Mouse (Mus musculus) frontal cortex, postnatal 25 days (tissue): ENCODE data around the gene Xrcc5.
A peak's percentile ranks its signal among the peaks of the same experiment; 100 is the strongest.

Source experiments
- DNase-seq, 2 experiments: peaks; one replicate each; pipeline ENCODE4 v3.0.0; 2022; ENCODE audit warnings: low spot score in 2 of 2

Gene Xrcc5

GRCm38 (mm10) chr1:72307317-72307798 lies at the start of gene Xrcc5:
TSS of gene Xrcc5 (plus strand) at chr1:72307421.
- peak; percentile 84 to 88 for DNase-seq

GRCm38 (mm10) chr1:72263099-72263498 lies 44.1 kb upstream of the Xrcc5 start:
- DNase-seq, result no peak

- no peak for DNase-seq
These were observed 29.1 kb upstream of the Xrcc5 start for GRCm38 (mm10) chr1:72278085-72278484.

GRCm38 (mm10) chr1:72282604-72283003 lies 24.6 kb upstream of the Xrcc5 start:
- DNase-seq, result no peak

GRCm38 (mm10) chr1:72283992-72284485 lies 23.2 kb upstream of the Xrcc5 start, which contains the start of the genes Pecr and Tmem169:
TSS of gene Pecr (minus strand) at chr1:72284314.
TSS of gene Tmem169 (plus strand) at chr1:72284369.
- DNase-seq, result peak; percentile 81 to 84

GRCm38 (mm10) chr1:72284539-72284938 lies 22.7 kb upstream of the Xrcc5 start:
- DNase-seq, result no peak

- no peak for DNase-seq
These were observed 20.3 kb upstream of the Xrcc5 start for GRCm38 (mm10) chr1:72286904-72287303.

- no peak for DNase-seq
These were observed 19.3 kb upstream of the Xrcc5 start for GRCm38 (mm10) chr1:72287893-72288292.

GRCm38 (mm10) chr1:72288527-72289150 lies 18.6 kb upstream of the Xrcc5 start:
- no peak for DNase-seq

DNA sequence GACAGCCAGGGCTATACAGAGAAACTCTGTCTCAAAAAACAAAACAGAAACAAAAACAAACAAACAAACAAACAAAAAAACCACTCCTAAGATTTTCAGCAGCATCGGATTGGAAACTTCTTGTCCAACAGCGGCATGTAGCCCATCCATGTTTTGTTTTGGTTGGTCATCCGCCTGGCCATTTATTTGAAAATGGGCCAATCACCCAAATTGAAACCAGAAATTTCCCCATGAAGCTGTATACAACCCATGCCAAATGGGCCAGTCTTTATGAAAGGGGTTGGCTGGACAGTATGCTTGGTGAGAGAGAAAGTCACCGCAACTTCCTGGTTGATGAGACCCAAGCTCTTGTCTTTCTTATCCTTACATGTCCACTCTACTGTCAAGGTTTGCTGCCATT lies 16.3 kb upstream of the Xrcc5 start:
- no peak for DNase-seq

GRCm38 (mm10) chr1:72291421-72291820 lies 15.8 kb upstream of the Xrcc5 start:
- DNase-seq, result no peak

- no peak for DNase-seq
These were observed 15.3 kb upstream of the Xrcc5 start for GRCm38 (mm10) chr1:72291925-72292324.

- no peak for DNase-seq
These were observed 13.2 kb upstream of the Xrcc5 start for GRCm38 (mm10) chr1:72293869-72294663.

DNA sequence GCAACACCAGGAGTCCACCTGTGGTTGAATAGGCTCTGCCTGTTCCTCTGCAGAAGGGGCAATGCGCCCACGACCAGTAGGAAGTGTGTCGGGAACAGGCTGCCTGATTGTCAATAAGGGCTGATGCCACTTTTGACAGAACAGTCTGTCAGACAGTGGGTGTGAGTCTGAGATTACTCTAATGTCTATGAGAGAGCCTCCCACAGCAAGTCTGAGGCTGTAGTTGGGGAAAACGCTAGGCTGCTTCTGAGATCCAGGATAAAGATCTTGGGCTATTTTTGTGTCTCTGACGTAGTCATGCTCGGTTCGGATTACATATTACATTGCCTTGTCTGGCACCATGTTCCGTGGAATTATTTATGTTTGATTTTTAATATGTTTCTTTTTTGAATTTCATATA lies 11.5 kb upstream of the Xrcc5 start:
- no peak for DNase-seq

- DNase-seq, result no peak
These were observed 5.4 kb upstream of the Xrcc5 start for GRCm38 (mm10) chr1:72301845-72302244.

DNA sequence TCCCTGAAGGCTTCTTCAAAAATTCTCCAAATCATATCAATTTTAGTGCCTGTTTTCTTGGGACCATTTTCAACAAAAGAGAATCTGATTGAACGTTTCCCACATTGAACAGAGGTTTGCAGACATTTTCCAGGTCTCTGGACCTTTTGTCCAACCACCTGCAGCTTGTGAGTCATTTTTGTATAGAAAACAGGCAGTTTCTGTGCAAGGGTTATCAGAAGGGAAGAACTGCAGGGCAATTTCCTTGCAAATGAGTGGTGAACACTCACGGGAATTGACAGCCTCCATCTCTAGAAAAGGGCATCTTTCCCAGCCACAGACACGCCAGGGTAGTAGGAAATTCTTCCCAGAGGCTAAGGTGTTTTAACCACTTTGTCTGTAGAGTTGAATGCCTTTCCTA lies 980 bp upstream of the Xrcc5 start:
- DNase-seq, result no peak

- DNase-seq, result no peak
These were observed 491 bp upstream of the Xrcc5 start for GRCm38 (mm10) chr1:72306679-72307181.

DNA sequence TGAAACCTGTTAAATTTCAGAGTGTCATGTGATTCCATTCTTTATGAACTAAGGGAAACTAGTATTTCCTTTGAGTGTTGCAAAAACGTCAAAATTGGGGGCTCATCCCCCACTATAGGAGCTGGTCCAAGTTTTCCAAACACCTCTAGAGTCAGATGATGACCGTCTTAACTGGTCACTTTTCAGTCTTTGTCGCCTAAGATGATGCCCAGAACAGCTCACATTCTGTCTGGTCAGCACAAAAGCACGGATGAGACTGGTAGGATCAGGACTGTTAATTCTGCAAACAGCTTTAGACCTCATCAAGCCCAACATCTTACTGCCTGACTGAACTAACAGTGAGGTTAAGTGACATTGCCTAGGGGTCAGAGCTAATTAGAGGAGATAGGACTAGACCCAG lies 1.7 kb downstream of the Xrcc5 start:
- no peak for DNase-seq

DNA sequence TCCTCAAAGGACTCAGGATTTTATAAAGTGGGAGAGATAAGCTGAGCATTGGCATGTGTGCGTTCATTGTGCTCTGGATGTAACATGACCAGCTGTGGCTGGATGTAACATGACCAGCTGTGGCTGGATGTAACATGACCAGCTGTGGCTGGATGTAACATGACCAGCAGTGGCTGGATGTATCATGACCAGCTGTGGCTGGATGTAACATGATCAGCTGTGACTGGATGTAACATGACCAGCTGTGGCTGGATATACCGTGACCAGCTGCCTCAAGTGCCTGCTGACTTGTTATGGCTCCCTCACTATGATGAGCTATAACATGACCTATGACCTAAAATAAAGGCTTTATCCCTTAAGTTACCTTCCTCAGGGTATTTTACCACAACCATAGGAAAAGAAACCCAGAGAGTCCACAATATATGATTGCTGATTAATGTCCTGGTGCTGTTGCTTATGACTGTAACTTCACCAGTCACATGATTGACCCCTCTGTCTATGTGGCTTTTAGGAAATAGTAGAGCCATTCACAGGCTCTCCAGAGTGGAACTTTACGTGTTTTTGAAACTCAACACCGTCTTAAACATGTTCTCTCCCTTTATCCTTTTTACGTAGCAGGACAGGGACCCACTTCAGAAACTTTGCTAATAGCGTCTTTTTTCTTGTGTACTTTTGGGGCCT lies 2.7 kb downstream of the Xrcc5 start:
- DNase-seq, result no peak

DNA sequence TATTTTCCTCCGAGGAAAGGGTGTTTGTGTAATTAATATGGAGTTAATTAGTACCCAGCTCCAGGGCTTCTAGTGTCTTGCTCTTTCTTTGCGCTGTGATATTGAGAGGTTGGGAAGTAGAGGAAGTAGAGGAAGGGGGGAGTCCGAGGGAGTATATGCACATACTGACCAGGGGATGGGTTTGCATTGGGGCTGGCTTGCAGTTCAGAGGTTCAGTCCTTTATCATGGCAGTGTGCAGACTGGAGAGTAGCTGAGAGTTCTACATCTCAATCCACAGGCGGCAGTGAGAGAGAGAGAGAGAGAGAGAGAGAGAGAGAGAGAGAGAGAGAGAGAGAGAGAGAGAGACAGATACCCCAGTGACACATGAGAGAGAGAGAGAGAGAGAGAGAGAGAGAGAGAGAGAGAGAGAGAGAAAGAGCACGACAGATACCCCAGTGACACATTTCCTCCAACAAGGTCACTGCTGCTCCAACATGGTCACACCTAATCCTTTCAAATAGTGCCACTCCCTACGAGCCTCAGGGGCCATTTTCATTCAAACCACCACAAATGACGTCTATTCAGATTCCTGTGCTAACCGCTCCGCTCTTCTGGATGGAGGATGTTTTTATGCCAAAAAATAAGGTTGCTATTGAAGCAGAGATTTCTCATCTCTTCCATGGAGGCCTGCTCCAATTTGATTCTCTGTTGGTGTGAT lies 5.6 kb downstream of the Xrcc5 start:
- no peak for DNase-seq

GRCm38 (mm10) chr1:72313399-72314039 lies 6.3 kb downstream of the Xrcc5 start:
- DNase-seq, result no peak
